Mouse (Mus musculus): ENCODE measurements around the gene Polr1e.
A peak's percentile ranks its signal among the peaks of the same experiment; 100 is the strongest.
"Not testable (repeated sequence)": the region's sequence is repeated elsewhere in the genome, so short reads cannot be mapped to it uniquely, and the experiment has no call there.

The Polr1e gene

DNA sequence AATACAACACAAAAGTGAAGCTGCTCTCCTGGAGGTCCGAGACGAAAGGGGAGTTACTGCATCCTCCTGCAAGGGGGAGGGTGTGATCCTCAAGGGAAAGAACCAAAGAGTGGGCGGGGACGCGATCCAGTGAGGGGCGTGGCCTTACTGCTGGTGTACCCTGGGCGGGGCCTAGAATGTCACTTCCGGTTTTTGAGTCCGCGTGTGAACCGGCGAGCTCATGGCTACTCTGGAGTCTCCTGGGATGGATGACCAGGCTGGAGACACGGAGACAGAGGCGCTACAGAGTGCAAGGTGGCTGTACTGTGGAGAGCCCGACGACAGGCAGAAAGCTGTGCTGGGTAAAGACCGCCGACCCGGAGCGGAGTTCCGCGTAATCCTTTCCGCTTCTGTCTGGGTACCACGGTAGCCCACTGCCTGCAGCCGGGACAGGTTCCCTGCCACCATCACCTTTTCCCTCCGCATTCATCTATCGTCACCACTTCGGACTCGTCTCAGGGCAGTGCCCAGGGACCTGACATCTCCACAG, at the start of gene Polr1e:
TSS of gene Polr1e (plus strand) at position 132 of the 529 bp plus-strand sequence.
- peak; percentile 90 to 95 for DNase-seq (ENCODE audit: low spot score in 2 of 2)

DNA sequence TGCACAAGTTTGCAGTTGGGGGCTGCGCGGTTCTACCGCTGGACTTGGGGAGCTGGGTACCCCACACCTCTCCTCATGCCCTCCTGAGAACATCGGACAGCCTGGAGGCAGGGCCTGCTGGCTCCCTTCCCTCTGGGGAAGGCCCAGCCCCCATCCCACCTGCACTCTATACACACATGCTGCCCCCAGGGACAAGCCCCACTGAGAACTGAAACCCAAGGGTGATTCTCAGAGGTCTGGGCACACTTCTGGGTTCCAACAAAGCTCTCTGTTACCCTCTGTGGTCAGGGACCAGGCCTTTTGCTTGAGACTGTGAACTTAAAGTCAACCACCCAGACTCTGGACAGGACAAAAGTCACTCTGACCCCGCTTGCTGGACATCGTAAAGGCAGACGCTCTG, 48.3 kb upstream of the Polr1e start:
- DNase-seq (ENCODE audit: low spot score in 2 of 2), result peak; percentile 92 to 93

DNA sequence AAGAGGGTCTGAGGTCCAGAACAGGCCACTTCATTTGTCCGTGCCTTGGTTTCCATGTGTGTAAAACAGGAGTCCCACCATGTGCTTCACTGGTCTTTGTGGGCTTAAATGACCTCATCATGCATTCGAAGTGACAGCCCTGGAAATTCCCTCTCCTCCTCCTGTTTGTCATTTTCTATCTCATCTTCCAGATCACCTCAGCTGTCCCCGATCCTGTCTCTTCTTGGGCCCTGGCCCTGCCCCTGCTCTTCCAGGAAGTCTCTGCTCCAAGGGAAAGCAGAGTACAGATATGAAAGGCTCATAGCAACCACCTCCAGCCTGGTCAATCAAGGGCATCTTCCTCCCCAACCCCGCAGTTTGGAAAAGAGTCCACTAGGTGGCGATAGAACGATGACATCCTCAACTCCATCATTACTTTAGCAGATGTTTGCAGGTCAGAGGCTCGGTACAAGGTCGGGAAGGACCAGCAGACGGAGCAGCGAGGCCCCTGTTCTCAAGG, 47.7 kb upstream of the Polr1e start:
- peak; percentile 61 to 76 for DNase-seq (ENCODE audit: low spot score in 2 of 2)

DNA sequence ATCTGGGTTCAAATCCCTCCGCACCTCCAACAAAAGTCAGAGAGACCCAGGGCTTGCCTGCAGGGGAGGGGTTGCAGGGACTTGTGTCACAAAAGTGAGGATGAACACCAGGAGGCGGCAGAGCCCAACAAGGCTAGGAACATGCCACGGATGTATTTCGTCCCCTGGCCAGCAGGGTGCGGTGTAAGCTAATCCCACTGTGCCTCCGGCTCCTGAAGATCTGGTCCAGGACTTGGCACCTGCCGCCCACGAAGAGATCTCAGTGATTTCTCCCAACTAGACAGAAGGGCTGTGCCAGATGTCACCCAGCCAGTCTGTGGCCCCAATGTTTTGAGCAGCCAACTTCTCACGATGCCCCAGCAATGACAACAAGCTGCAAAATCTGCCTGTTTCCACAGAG, 44.9 kb upstream of the Polr1e start:
- DNase-seq (ENCODE audit: low spot score in 2 of 2), result peak; percentile 83 to 88

DNA sequence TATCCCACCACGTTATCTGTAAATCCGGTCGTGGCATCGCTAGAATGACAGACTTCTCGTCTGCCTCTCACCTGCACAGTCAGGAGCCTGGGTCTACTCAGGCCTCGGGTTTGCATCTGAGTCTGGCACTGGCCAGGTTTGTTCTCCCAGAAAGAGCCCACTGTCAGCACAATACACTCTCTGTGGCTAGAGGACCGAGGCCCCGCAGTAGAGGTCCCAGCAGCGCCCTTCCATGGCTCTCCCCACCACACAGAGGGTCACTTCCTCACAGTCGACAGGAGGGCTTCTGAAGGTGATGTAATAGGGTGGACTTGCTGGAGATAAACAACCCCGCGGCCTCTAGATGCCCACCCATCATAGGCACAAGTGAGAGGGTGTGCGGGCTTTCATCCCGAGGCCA, 44.5 kb upstream of the Polr1e start:
- no peak for DNase-seq (ENCODE audit: low spot score in 2 of 2)

DNA sequence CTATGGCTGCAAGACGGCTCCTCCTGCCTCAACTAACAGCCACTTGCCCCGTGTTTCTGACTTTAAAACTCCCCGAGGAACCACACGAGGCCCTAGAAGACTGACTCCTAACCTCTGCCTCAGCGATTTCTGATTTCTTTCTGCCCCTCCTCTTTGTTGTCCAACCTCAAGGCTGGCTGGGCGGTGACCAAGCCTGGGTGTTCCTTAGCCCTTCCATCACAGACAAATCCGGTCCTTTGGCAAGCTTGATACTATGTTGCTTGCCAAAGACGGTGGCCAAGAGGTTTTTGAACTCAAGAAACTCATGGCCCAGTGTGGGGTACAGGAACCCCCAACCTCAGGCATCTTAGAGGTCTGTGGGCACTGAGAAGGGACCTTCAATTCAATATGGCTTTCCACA, 44.1 kb upstream of the Polr1e start:
- no peak for DNase-seq (ENCODE audit: low spot score in 2 of 2)

DNA sequence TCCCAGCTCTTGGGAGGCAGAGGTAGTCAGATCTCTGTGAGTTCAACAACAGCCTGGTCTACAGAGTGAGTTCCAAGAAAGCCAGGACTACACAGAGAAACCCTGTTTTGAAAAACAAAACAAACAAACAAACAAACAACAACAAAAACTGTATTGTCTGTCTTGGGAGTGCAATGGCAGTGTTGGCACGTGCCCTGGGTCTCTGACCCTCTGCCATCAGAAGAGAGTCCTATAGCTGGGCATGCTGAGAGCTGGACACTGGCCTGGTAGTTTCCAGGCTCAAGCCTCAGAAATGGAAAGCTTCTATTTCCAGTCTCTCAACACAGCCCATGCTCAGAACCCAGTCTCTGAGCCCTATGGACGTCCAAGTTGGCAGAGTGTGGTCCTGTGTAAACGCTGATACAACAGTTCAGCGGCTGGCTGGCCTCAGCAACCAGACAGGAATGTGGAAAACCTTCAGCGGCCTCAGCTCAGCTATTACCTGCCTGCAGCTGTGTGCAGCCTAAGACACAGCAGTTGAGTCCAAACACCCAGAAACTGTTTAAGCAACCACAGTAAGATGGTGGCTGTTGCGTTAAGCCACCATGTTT, 42.3 kb upstream of the Polr1e start:
- no peak for DNase-seq (ENCODE audit: low spot score in 2 of 2)

DNA sequence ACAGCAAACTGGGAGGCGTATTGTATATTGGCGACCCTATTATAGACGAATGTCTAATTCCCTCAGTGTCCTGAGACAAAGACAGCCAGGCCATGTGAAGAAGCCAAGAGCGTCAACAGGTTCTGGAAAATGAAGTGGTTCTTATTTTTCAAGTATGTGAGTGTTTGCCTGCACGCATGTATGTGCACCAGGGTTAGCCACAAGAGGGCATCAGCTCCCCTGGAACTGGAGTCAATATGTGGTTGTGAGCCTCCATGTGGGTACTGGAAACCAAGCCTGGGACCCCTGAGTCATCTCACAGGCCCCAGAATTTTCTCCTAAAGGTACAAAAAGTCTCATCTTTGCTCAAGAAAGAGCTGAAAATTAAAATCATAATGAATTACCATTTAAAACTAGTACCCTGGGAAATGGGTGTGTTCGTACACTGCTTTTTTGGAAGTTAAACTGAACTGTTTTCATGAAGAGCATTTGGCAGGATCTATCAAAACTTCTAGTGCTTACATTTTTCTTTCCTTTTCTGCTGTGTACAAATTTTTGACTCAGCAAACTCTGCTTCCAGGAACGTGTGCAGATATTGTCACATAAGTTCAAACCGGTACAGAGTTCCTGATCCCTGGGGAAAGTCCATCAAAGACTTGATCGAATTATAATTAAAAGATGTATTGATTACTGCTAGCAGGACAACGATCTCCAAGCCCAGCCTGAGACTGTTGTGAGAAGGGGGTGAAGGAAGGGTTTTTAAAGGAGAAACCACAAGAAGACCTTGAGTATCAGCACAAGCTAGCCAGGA, 41.3 kb upstream of the Polr1e start:
- no peak for DNase-seq (ENCODE audit: low spot score in 2 of 2)

DNA sequence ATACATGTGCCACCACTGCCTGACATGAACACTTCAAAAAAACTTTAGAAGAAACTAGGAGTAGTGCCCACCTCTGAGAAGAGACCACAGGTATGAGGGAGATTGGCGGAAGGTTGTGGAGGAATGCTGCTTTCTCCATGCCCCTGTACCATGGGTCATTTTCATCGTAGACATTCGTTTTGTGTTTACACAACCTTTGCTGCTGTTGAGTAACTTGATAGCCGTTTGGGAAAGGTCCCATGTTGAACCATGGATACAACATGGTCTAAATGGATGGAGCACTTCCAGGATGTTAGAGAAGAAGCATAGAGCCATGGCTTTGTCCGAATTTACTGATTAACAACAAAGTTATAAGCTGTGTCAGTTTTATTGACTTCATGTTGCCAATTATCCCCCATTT, 40.2 kb upstream of the Polr1e start:
- DNase-seq (ENCODE audit: low spot score in 2 of 2), result no peak

DNA sequence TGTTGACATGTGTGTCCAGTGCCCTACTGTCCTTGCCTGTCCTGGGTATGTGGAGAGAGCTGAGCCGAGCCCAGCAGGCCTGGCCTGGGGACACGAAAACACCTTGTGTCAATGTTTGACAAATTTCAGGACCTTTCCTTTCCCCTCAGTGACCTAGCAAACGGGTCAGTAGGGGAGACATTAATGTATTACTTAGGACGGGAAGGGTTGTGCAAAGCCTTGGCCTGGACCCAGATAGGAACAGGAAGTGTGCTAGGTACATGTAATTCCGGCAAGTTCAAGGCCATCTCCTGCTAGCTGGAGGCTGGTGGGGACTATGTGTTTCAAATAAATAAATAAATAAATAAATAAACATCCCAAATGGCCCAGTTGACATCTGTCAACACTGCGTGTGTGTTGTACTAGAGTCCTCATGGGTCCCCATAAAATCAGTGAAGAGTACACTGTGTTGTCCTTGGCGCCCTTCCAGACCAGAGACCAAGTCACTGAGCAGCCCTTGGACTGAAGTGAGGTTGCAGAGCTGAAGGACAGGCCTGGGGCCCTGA, 38.5 kb upstream of the Polr1e start:
- no peak for DNase-seq (ENCODE audit: low spot score in 2 of 2)

DNA sequence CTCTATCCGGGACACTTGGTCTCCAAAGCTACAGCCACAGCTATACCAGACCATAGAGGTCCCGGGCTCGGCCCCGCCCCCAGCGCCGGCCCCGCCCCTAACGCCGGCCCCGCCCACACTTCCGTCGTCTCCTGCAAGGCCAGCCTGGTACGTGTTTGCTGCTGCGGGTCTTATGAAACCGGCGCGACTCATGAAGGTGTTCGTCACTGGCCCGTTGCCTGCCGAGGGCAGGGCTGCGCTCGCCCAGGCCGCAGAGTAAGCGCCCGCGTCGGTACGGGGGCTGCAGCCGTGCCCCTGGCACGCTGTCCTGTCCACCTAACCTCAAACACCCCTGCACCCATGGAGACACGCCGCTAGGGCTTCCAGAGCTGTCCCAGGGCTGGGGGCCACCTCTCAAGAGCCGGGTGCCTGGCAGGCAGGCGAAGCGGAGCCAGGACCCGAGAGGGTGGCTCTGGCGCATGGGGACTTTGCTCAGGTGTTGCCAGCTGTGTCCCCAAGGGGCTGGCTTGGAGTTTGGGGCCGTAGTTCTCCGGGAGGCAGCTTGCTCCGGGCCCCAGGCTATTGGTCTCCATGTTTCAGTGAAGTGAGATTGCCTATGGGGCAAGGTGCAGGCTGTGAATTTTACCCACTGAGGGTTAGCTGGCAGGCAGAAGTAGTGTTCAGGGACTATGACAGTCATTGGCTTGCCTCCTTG, 37.0 kb upstream of the Polr1e start, which contains the start of gene Grhpr:
TSS of gene Grhpr (plus strand) at position 116 of the 694 bp plus-strand sequence.
- peak; percentile 81 to 82 for DNase-seq (ENCODE audit: low spot score in 2 of 2)

DNA sequence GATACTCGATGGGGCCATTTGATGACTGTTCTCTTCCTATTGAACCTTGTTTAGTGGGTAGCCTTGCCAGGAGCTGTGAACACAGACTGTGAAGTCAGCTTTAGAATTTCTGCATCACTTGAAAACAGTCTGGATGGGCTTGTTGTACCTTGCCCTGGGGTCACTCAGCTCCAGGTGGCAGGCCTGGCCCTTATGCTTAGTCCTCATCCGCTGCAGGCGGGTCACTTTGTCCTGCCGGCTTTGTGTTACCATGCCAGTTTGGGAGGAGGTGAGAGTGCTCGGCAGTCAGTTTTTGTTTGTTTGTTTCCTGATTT, 36.5 kb upstream of the Polr1e start:
- no peak for DNase-seq (ENCODE audit: low spot score in 2 of 2)

DNA sequence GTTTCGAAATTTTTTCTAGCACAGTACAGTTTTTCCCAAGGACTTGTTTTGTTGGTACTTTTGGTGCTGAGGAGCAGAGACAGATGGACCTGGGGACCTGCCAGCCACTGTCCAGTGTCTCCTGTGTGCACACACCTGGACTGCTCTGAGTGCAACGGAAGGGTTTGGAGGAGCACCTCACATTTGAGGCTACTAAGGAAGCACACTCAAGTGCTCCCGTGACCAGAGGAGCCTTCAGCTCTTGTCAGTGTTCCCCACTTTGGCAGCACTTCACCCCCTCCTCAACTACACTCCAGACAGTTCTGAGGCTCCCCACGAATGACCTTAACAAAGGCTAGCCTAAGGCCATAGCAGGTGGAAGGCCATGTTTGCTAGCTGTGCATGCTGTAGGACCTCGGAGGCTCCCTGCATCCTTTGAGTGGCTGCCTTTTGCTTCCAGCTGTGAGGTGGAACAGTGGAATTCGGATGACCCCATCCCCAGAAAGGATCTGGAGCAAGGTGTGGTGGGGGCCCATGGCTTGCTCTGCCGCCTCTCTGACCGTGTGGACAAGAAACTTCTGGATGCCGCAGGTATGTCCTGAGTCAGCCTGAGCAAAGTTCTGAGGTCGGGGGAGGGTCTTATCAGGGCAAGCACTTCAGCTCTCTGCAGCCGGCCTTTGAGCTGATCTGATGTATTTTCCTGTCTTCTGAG, 35.8 kb upstream of the Polr1e start:
- DNase-seq (ENCODE audit: low spot score in 2 of 2), result no peak

DNA sequence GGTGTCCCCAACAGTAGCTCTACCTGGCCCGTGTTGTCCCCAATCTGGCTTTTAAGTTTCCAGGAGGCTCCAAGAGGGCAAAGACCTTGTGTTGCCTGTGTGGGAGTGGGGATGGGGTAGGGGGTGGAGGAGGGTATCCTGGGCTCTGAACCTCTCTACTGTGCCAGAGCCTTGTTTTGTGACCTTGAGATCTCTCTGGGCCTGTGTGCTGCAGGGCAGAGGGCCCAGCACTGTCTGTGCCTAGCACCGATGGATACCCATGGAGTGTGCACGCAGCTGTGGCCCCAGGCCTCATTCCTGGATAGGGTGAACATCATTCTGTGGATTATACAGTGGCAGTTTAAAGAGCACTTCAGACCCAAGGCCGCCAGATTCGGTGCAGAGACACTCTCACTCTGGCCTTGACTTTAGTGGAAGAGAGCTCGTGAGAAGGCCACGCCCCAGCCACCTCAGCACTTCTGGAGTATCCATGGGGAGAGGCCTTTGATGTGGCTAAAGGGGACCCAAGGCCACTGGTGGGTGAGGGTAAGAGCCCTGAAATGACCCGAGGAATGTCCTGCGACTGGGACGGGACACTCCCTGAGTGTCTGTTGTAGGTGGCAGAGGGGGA, 35.1 kb upstream of the Polr1e start:
- no peak for DNase-seq (ENCODE audit: low spot score in 2 of 2)

DNA sequence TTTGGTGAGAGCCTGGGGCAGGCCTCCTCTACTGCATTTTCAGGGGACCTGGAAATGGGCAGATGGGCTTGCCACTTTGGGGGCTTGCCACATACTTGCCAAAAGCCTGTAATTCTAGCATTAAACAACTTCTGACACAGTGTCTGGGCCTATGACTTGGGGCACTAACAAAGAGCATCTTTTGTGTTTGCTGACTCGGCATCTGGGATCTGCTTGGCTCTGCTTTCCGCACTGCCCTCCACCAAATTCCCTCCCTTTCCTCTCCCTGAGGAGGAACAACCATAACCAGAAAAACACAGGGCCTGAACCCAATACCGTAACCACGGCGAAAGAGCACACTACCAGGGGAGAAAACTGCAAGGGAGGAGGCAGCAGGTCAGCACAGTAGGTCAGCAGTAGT, 27.8 kb upstream of the Polr1e start:
- no peak for DNase-seq (ENCODE audit: low spot score in 2 of 2)

DNA sequence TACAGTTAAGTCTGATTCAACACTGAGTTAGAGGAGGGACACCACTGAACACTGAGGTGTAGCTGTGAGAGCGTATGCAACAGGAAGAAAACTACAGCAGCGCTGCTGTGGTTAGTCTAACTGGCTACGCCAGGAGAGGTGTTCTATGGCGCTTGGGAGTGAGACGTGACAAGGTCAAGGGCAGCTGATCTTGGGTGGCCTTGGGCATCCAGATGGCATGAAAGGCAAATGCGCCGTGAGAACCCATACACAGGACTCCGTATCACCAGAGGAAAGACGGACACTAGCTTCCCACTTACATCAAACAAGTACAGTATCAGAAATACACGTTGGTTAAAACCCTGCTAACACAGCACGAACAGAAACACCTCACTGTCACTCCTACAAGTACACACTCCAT, 26.1 kb upstream of the Polr1e start:
- DNase-seq (ENCODE audit: low spot score in 2 of 2), result not testable (repeated sequence)

DNA sequence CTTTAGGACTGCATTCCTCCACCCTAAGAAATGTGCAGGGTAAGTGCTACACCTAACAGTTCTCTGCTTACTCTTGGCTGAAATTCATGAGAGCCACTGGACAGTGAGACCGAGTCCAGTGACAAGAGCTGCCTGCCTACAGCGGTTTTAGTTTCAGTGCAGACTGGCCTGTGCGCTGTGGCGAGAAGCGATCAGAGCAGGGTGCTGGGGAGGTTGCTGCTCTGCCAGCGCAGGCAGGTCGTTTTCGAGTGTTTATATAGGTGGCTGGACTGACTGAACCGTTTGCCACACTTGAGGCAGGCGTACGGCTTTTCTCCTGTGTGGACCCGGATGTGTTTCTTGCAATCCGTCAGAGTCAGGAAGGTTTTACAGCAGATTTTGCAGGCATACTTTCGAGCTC, 25.2 kb upstream of the Polr1e start:
- DNase-seq (ENCODE audit: low spot score in 2 of 2), result not testable (repeated sequence)

DNA sequence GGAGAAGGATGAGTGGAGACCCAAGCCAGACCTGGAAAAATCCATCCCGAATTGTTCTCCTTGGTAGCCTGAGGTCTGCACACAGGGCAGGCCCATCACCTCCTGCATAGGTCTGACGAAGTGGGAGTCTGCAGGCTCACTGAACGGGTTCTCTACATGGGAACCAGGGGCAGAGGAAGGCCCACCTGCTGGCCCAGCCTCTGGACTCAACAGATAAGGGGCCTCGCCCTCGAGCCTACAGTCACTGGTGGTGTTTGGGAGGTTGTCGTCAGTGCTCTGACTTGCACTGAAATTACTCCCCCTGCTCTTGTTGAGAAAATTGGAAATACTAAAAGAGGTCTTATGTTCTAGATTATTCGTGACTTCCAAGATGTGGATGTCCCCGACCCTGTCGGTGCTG, 24.5 kb upstream of the Polr1e start:
- peak in 1 of 2 experiments; percentile 53 for DNase-seq (ENCODE audit: low spot score in 2 of 2)

DNA sequence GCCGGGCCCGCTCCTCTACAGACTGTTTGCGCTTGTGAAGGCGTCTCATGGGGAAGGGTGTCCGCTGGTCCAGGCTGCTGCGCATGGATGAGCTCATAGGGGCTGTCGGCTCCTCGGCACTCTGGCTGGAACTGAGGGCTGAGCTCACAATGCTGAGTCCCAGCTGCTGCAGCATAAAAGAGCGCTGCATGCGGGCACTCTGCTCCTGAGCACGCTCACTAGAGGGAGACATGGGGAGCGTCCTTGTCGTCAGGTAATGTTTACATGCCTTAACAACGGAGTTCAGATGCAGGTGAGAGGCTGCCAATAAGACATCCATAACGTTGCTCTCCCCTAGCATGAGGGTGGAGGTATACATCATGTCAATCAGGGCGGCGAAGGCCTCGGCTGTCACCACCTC, 23.6 kb upstream of the Polr1e start:
- no peak for DNase-seq (ENCODE audit: low spot score in 2 of 2)

DNA sequence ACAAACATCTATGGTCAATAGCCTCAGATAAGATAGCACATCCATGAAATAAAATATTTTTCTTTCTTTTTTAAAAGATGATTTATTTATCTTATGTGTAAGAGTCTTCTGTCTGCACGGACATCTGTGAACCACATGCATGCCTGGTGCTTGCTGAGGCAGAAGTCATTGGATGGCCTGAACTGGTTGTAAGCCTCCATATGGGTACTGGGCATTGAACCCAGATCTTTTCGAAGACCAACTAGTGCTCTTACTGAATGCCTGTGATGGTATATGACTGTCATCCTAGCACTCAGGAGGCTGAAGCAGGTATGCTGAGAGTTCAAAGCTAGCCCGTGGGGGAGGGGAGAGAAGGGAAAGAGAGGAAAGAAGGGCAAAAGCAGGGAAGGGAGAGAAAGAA, 20.3 kb upstream of the Polr1e start:
- no peak for DNase-seq (ENCODE audit: low spot score in 2 of 2)

DNA sequence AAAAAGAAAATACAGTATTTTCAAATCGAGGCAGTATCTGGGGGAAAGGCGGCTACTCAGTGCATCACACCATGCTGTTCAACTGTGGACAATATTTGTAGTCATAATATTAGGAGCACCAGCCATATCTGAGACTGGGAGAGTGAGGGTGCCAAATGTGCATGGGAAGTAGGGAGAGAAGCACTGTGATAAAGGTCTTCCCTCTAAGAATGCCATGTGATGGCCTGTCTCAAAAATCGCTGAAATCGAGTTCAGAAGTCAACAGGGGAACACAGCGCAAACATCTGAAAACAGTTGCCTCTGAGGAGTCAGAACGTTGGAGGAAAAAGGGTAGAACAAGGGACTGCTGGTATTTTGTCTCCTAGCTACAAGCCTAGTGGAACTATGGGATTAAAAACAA, 18.4 kb upstream of the Polr1e start:
- DNase-seq (ENCODE audit: low spot score in 2 of 2), result no peak

All from spleen, postnatal 36 days (tissue).